Mouse (Mus musculus) embryonic facial prominence, embryonic 12.5 days (tissue): ENCODE results near the gene Usp7. TPM values are rescaled to one million over a fixed set of nuclear protein-coding genes. Genes with fewer than 3 reads are reported as not detected.

ENCODE experiments used
- ATAC-seq: fragments of 200-750 bp; cut with Nextera tagmentation; 2 replicates; pipeline ENCODE4 v1.8.0; 2017; ENCODE audit not compliant: insufficient number of reproducible peaks, insufficient read depth, low FRiP score, low TSS enrichment
- H3K27ac ChIP-seq: fragments of 300-500 bp; sonication (generic); 2 replicates; pipeline ENCODE4 v1.5.1; 2016; ENCODE audit warnings: mild to moderate bottlenecking
- H3K27me3 ChIP-seq: fragments of 300-500 bp; sonication (generic); 2 replicates; pipeline ENCODE4 v1.6.1; 2016; ENCODE audit warnings: mild to moderate bottlenecking, moderate library complexity
- H3K36me3 ChIP-seq: fragments of 300-500 bp; sonication (generic); 2 replicates; pipeline ENCODE4 v1.6.1; 2016; ENCODE audit warnings: mild to moderate bottlenecking
- H3K4me1 ChIP-seq: fragments of 300-500 bp; sonication (generic); 2 replicates; pipeline ENCODE4 v1.6.1; 2016
- H3K4me2 ChIP-seq: fragments of 300-500 bp; sonication (generic); replicated peaks from 2 replicates; pipeline ENCODE4 v1.6.1; 2016; ENCODE audit warnings: mild to moderate bottlenecking, moderate library complexity
- H3K4me3 ChIP-seq: fragments of 300-500 bp; sonication (generic); 2 replicates; pipeline ENCODE4 v1.5.1; 2016; ENCODE audit warnings: mild to moderate bottlenecking
- H3K9ac ChIP-seq: fragments of 300-500 bp; sonication (generic); 2 replicates; pipeline ENCODE4 v1.6.1; 2016; ENCODE audit warnings: mild to moderate bottlenecking, moderate library complexity
- H3K9me3 ChIP-seq: fragments of 300-500 bp; sonication (generic); 2 replicates; pipeline ENCODE4 v1.6.1; 2016; ENCODE audit warnings: mild to moderate bottlenecking, moderate library complexity
- WGBS: fragments of 180-500 bp; shearing (Covaris S2); methylation state at CpG from one replicate; pipeline ENCODE4 v1.1.7; 2016; 5-methylcytosine and 5-hydroxymethylcytosine counted together
- polyA plus RNA-seq: library from polyadenylated mRNA; unstranded; fragments of >200 nt; fragmentation: Nextera tagmentation; extraction: Ambion mirVana; gene quantifications from 2 replicates; pipeline ENCODE4 v1.2.1, GENCODE M21; 2016

Gene Usp7
- polyA plus RNA-seq, 1 experiment from 2014 or later = 35.1 TPM

GRCm38 (mm10) chr16:8645546-8645945 is 146.6 kb downstream of the Usp7 start:
- no peak overlapping the region for H3K27ac ChIP-seq
- H3K27me3 ChIP-seq = no peaks in the 10 kb centered on the region
- no peaks in the 10 kb centered on the region for H3K4me1 ChIP-seq
- 76% methylated on average over 6 of the region's 6 CpGs for WGBS
- peaks cover 76% of the 10 kb centered on the region for H3K36me3 ChIP-seq
- no peak overlapping the region for H3K4me3 ChIP-seq
- ATAC-seq = no peak
- no peak overlapping the region for H3K9ac ChIP-seq
- H3K9me3 ChIP-seq = no peaks in the 10 kb centered on the region
- H3K4me2 ChIP-seq = no peak overlapping the region

- WGBS = 70% methylated on average over 2 of the region's 2 CpGs
- H3K27me3 ChIP-seq = no peaks in the 10 kb centered on the region
- no peaks in the 10 kb centered on the region for H3K4me1 ChIP-seq
- no peak overlapping the region for H3K4me3 ChIP-seq
- ATAC-seq = peak; percentile 41; the same call in 1 of the 2 replicates
- no peaks in the 10 kb centered on the region for H3K9me3 ChIP-seq
- H3K36me3 ChIP-seq = peaks cover 60% of the 10 kb centered on the region
- no peak overlapping the region for H3K27ac ChIP-seq
- no peak overlapping the region for H3K4me2 ChIP-seq
- H3K9ac ChIP-seq = no peak overlapping the region
Measured at GRCm38 (mm10) chr16:8643855-8644254, 148.3 kb downstream of the Usp7 start.

Other genes starting within 250 kb of the Usp7 start
- gene Pmm2, start 154.6 kb downstream of the Usp7 start, polyA plus RNA-seq = 51.1 and 52.9 TPM in 2 replicates
- gene Tmem186, start 154.6 kb downstream of the Usp7 start, polyA plus RNA-seq = 23.9 and 24.2 TPM in 2 replicates
- gene Carhsp1, start 120.2 kb downstream of the Usp7 start, polyA plus RNA-seq = 117 and 120 TPM in 2 replicates
- not detected in 2 replicates for gene Gm5767, start 111.5 kb downstream of the Usp7 start, polyA plus RNA-seq
- gene 1810013L24Rik, start 37.8 kb upstream of the Usp7 start, polyA plus RNA-seq = 32.2 and 32.3 TPM in 2 replicates